Mouse (Mus musculus) lung, postnatal 10 days (tissue): ENCODE data around the gene Caly.

Experiments used
- DNase-seq: peaks from one replicate; pipeline ENCODE4 v3.0.0; 2021

Gene Caly

DNA sequence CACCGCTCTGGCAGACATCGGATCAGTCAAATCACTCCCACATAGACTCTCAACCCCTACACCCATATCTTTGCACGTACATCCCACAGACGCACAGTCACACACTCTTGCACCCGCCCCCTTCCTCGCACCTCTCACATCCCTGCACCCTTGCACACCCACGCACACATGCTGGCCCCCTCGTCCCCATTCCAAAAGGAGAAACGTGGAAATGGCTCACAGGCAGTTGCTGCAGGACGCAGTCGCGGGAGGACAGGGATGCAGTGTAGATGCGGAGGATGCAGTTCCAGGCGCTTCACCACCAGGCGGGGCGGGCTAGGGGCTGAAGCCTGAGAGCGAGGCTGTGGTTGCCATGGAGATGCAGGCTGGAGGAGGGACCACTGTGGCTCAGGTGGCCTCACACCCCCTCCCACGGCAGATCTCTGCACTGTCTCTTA is at the start of gene Caly:
Gene Caly, minus strand, starts transcription at position 307 of the 437 bp plus-strand sequence.
- peak; percentile 45 for DNase-seq

- no peak for DNase-seq
Observed at GRCm38 (mm10) chr7:140127911-140128310, 45.6 kb upstream of the Caly start.

- DNase-seq: no peak
Observed at GRCm38 (mm10) chr7:140126934-140127333, 44.6 kb upstream of the Caly start.

DNA sequence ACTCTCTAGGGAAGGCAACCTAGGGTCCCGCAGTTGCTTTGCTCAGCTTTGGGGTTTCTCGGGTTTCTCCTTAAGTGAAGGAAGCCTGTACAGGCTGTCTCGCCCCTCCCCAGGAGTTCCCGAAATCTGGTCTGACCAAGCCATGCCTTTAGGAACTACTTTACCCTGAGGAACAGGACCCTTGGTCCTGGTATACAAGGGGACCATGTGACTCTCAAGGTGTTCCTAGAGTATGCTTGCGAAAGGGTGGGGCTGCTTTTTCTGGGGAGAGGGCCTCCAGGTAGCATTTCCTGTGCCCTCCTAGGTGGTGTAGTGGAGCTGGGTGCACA is 43.6 kb upstream of the Caly start:
- no peak for DNase-seq

- peak; percentile 98 for DNase-seq
Observed at GRCm38 (mm10) chr7:140125278-140126021, 43.1 kb upstream of the Caly start.

DNA sequence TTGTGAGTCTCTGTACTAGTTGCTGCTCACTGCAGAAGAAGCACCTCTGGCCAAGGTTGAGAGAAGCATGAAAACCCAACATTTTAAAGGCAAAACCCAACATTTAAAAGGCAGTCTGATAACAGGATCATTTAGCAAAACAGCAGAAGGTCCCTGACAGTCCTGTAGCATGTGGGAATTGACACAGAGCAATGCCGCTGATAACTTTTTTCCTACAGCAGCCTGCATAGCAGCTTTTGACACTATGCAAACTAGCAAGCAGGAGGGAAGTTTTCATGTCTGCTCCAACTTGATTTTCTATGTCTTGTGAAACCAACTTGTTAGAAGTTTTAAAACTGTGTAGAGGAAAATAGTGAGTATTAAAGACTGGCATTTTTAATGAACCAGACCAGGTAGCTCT is 42.0 kb upstream of the Caly start:
- DNase-seq: no peak

DNA sequence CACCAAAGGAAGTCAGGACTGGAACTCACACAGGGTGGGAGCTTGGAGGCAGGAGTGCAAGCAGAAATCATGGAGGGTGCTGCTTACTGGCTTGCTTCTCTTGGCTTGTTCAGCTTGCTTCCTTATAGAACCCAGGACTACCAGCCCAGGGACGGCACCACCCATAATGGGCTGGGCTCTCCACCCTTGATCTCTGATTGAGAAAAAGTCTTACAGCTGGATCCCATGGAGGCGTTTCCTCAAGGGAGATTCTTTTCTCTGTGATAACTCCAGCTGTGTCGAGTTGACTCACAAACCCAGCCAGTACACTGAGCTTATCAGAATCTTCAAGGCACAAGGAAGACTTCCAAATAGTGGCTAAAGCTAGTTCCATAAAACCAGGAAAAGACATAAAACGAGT is 40.4 kb upstream of the Caly start:
- no peak for DNase-seq

GRCm38 (mm10) chr7:140121338-140121910 is 39.1 kb upstream of the Caly start:
- DNase-seq: no peak

- DNase-seq: no peak
Observed at GRCm38 (mm10) chr7:140120484-140120883, 38.1 kb upstream of the Caly start.

DNA sequence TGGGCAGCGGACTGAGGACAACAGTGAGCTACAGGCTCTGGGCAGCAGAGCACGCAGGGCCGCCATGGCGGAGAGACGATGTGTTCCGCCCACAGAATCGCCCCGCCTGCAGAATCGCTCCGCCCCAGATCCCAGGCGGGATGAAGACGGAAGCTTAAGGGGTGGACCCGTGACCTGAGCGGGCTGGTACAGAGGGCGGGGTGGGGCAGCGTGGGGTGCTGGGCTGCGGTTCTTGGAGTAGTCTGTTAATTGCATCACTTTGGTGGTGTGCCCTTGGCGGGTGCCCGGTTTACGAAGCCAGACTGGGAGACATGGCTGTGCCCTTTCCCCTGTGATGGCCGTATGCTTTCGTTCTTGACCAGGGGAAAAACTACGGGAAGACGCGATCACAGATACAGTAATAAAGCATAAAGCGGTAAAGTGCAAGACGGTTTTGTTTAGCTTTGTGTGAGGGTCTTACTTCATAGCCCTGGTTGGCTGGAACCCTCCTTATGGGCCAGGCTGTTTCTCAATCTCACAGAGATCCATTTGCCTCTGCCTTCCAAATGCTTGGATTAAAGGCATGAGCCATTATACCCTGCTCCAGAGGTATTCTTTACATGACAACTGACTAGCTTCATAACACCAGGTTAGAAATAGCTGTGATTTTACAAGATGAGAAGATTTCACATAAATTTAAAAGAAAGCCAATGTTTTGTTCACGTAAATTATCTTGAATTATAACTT is 34.1 kb upstream of the Caly start, which contains the start of gene Echs1:
Gene Echs1, minus strand, starts transcription at position 148 of the 726 bp plus-strand sequence.
- peak; percentile 96 for DNase-seq

DNA sequence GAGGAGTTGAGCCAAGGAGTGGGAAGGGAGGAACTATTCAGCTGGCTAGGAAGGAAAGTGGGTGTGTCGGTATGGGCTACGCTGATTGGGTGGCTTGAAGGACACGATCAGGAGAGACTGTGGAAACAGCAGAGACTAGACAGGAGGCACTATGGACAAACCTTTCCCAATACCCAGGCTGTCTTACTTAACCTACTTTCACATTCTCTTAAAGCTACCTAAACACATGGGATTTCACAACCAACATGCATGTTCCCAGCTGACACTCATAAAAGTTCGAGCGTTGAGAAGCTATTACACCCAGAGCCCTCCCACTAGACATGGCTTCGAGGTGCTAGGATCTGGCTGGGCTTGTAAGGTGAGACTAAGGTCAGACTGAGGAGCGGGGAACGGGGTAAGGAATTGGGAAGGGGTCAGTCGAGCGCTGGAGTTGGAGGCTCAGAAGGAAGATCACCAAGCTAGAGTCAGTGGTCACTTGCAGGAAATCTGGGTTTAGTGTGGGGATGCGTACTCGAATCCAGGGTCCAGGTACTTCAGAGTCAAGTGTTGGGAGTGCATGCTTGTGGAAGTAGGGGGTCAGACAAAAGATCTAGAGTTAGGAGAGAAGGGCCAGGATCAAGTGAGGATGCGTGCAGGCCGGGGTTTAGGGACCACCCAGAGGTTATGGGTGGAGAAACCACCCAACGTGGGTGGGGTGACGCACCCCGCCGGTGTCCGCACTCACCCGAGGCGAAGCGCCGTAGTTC is 33.4 kb upstream of the Caly start, which contains the start of gene Paox:
Gene Paox, plus strand, starts transcription at position 217 of the 746 bp plus-strand sequence.
- DNase-seq: peak; percentile 83

DNA sequence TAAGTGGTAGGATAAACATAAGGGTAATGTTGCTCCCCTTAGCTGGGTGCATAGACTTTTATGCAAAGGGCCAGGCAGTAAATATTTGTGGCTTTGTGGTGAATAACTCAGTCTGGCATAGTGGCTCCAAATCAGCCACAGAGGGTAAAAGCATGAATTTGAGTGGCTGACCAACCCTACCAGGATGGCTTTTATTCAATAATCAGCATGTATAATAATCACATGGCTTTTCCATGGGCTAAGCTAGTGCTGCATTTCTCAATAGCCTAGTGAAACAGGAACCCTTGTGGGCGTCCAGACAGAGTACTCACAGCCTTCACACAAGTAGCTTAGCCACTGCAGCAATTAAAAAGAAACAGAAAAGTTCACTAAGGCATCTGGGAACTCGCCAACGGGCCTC is 29.6 kb upstream of the Caly start:
- DNase-seq: no peak

GRCm38 (mm10) chr7:140104009-140104408 is 21.7 kb upstream of the Caly start:
- DNase-seq: no peak

GRCm38 (mm10) chr7:140101993-140102860 is 19.9 kb upstream of the Caly start, which contains the start of gene Fuom:
Gene Fuom, minus strand, starts transcription at chr7:140102441.
- DNase-seq: peak; percentile 93

DNA sequence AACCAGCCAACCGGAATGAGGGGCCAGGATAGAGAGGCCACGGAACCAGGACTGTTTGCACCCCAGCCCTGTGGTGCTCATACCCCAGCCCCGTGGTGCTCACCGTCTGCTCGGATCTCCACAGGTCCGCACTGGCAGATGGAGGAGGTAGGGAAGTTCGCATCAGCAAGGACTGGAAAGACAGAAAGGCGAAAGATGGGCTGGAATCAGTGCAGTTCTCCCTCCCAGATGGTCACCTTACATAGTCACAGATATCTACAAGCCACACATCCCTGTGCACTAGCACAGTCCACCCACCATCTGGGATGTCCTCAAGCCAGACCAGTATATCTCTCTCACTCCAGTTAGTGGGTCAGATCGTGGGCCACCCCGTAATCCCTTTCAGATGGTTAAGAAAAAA is 19.1 kb upstream of the Caly start:
- no peak for DNase-seq

GRCm38 (mm10) chr7:140098466-140098865 is 16.1 kb upstream of the Caly start:
- DNase-seq: no peak

DNA sequence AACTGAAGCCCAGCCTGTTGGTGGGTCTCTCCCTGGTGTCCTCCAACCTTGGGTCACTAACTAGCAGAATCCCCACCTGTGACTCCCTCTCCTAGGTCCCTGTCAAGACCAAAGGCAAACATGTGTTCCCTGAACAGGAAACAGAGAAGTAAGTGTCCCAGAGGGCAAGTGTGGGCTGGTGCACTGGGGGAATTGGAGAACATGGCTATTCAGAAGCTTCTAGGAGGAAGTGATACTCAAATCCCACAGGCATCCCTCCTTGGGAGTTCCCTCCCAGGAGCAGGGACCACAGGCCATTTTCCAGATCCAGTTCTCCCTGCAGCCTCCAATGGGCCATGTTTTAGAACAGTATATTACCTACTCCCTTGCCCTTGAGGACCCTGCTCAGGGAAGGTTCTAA is 13.7 kb upstream of the Caly start:
- DNase-seq: no peak

GRCm38 (mm10) chr7:140095556-140095955 is 13.2 kb upstream of the Caly start:
- DNase-seq: no peak

DNA sequence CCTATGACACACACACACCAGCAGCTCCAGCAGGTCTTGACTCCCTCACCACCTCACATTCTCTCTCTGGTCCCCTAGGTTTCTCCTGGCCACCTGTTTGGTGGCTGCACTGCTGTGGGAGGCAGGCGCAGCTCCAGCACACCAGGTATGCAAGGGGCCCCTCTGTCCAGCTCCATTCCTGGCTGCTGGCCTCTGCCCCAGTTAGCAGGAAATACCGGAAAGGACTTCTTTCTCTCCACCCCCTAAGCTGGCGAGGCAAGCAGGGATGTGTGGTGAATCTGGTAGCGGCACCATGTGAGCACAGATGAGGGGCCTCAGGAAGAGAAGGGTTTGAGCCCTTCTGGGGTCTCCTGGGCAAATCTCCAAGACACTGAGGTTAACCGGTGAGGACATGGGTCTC is 12.6 kb upstream of the Caly start:
- no peak for DNase-seq

DNA sequence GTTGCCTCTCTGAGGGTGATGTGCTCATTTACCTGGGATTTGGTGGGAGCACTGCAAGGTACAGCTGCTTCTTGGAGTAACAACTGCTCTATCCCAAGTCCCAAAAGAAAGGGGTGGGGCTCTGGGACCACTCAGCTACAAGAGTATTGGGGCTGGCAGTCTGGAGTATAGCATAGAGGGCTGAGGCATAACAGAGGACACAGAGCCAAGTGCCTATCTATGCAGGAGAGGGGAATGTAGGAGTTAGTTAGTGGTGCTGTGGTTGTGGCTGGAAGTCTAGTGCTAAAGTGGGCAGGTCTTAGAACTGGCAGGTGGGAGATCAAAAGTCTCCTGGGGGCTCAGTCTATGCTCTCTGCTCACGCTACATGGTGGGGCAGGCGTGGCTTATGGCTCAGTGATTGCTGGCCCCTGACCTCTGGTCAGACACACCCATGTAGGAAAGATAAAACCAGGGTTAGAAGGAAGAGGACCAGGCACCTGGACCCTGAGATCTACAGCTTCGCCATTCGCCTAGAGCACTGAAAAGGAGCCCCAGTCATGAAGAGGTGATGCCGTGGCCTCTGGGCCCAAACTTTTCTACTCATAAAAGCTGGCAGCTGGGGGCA is 10.7 kb upstream of the Caly start, which contains the start of gene Prap1:
Gene Prap1, plus strand, starts transcription at position 472 of the 605 bp plus-strand sequence.
- DNase-seq: no peak

DNA sequence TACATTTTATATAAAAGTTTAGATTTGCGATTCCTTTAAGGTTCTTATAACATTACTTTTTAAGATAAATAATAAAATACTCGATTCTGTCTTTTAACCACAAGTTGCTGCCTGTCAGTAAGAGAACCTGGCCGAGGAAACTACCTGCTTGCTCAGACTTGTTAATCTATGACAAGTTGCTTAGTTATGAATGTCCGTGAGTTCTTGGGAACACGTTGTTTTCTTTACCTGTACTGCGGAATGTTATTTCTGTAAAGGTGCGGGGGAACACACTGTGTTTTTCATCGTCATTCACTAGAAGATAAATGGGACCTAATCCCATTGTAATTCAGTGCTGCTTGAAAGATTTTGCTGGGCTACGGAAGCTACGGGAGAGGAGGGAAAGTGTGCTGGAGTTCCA is 8.3 kb upstream of the Caly start:
- no peak for DNase-seq
